Mouse (Mus musculus) midbrain, embryonic 14.5 days (tissue): ENCODE results near the gene Osgep. TPM values are rescaled to one million over a fixed set of nuclear protein-coding genes. Genes with fewer than 3 reads are reported as not detected.
"Not testable (repeated sequence)": the region's sequence is repeated elsewhere in the genome, so short reads cannot be mapped to it uniquely, and the experiment has no call there.

Source experiments
- ATAC-seq: fragments of 200-750 bp; cut with Nextera tagmentation; 2 replicates; pipeline ENCODE4 v1.8.0; 2017; ENCODE audit warnings: moderate number of reproducible peaks, moderate library complexity; ENCODE audit not compliant: low FRiP score, low TSS enrichment
- DNase-seq: peaks from one replicate; pipeline ENCODE4 v3.0.0-alpha.2; 2015
- H3K27ac ChIP-seq: fragments of 300-500 bp; sonication (generic); replicated peaks from 2 replicates; pipeline ENCODE4 v1.5.1; 2014; ENCODE audit warnings: mild to moderate bottlenecking, low read depth, low read length, moderate library complexity
- H3K27me3 ChIP-seq: fragments of 300-500 bp; sonication (generic); 2 replicates; pipeline ENCODE4 v1.6.1; 2014; ENCODE audit warnings: low read length, control low read depth, mixed read lengths; ENCODE audit not compliant: control insufficient read depth, insufficient read depth
- H3K36me3 ChIP-seq: fragments of 300-500 bp; sonication (generic); 2 replicates; pipeline ENCODE4 v1.6.1; 2014; ENCODE audit warnings: low read length, control low read depth; ENCODE audit not compliant: control insufficient read depth, insufficient read depth
- H3K4me1 ChIP-seq: fragments of 300-500 bp; sonication (generic); 2 replicates; pipeline ENCODE4 v1.6.1; 2014; ENCODE audit warnings: mild to moderate bottlenecking, antibody characterized with exemption, low read length, control low read depth; ENCODE audit not compliant: control insufficient read depth, insufficient read depth
- H3K4me2 ChIP-seq: fragments of 300-500 bp; sonication (generic); 2 replicates; pipeline ENCODE4 v1.6.1; 2014; ENCODE audit warnings: mild to moderate bottlenecking, low read length, moderate library complexity
- H3K4me3 ChIP-seq: fragments of 300-500 bp; sonication (generic); replicated peaks from 2 replicates; pipeline ENCODE4 v1.5.1; 2014; ENCODE audit warnings: low read depth, low read length
- H3K9ac ChIP-seq: fragments of 300-500 bp; sonication (generic); replicated peaks from 2 replicates; pipeline ENCODE4 v1.6.1; 2014; ENCODE audit warnings: mild to moderate bottlenecking, low read length, moderate library complexity
- H3K9me3 ChIP-seq: fragments of 300-500 bp; sonication (generic); 2 replicates; pipeline ENCODE4 v1.6.1; 2016; ENCODE audit warnings: low read length, control low read depth, mixed read lengths; ENCODE audit not compliant: control insufficient read depth
- WGBS: fragments of 180-500 bp; shearing (Covaris S2); extraction: QIAGEN DNeasy Blood & Tissue Kit; methylation state at CpG from one replicate; pipeline ENCODE4 v1.1.7; 2014; 5-methylcytosine and 5-hydroxymethylcytosine counted together
- polyA plus RNA-seq: library from polyadenylated mRNA; unstranded; fragments of >200 nt; fragmentation: Nextera tagmentation; extraction: Ambion mirVana; gene quantifications from 2 replicates; pipeline ENCODE4 v1.2.1, GENCODE M21; 2014

Osgep gene
- polyA plus RNA-seq, 1 experiment from 2014 or later = 116 TPM

- not testable (repeated sequence) for H3K9me3 ChIP-seq, H3K4me2 ChIP-seq, ATAC-seq, H3K27me3 ChIP-seq, H3K4me1 ChIP-seq, H3K4me3 ChIP-seq, H3K36me3 ChIP-seq, H3K27ac ChIP-seq, H3K9ac ChIP-seq, DNase-seq
- WGBS = 92% methylated on average over 2 of the region's 2 CpGs
Measured at GRCm38 (mm10) chr14:50897992-50898391, 26.7 kb downstream of the Osgep start.

DNA sequence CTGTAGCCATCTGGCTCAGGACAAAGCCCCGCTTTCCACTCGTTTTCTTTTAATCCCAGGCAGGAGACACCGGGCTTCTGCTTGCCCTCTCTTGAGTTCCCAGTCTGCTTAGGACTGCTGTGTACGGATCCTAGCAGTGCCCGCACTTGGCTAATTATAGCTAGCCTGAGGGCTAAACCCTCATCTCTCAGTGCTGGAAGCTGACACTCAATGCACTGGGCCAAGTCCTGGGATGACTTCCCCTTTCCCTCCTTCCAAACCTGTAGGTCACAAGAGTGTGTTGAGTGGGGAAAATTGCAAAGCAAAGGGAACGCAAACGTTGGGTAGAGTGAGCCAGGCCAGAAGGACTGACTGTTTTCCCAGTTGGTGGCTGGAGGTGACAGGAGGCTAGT is 27.3 kb downstream of the Osgep start, which contains the start of gene Klhl33:
Gene Klhl33, minus strand, starts transcription at position 134 of the 392 bp plus-strand sequence.
- no peaks in the 10 kb centered on the region for H3K27me3 ChIP-seq
- DNase-seq (no peak), ATAC-seq (no peak)
- H3K9me3 ChIP-seq = no peaks in the 10 kb centered on the region
- H3K4me1 ChIP-seq = no peaks in the 10 kb centered on the region
- no peaks in the 10 kb centered on the region for H3K36me3 ChIP-seq
- peak within 1 kb of the TSS; percentile 42 for H3K4me3 ChIP-seq
- peak within 1 kb of the TSS; percentile 55 for H3K9ac ChIP-seq
- H3K27ac ChIP-seq = no peak within 1 kb of the TSS
- WGBS = 40% methylated on average over 7 of the region's 7 CpGs
- peak within 1 kb of the TSS; percentile 79 for H3K4me2 ChIP-seq

GRCm38 (mm10) chr14:50896747-50897373 is 27.8 kb downstream of the Osgep start:
- Histone ChIP-seq H3K9ac (peak overlapping the region; percentile 55), H3K4me3 (peak overlapping the region; percentile 42), H3K4me1 (no peaks in the 10 kb centered on the region), H3K9me3 (no peaks in the 10 kb centered on the region), H3K36me3 (no peaks in the 10 kb centered on the region), H3K4me2 (peak overlapping the region; percentile 79), H3K27ac (no peak overlapping the region), H3K27me3 (no peaks in the 10 kb centered on the region)
- 18% methylated on average over 23 of the region's 23 CpGs for WGBS
- peak; percentile 29; the same call in 1 of the 2 replicates for ATAC-seq
- peak; percentile 65 for DNase-seq

GRCm38 (mm10) chr14:50895985-50896746 is 28.5 kb downstream of the Osgep start:
- Histone ChIP-seq H3K4me2 (peak overlapping the region; percentile 79), H3K36me3 (no peaks in the 10 kb centered on the region), H3K27me3 (no peaks in the 10 kb centered on the region), H3K9me3 (no peaks in the 10 kb centered on the region), H3K9ac (peak overlapping the region; percentile 55), H3K4me1 (no peaks in the 10 kb centered on the region), H3K4me3 (peak overlapping the region; percentile 42), H3K27ac (no peak overlapping the region)
- ATAC-seq (0 out of 2 replicates have a peak, but pooled peaks have one; percentile 31), DNase-seq (peak; percentile 53)
- 14% methylated on average over 19 of the region's 19 CpGs for WGBS

DNA sequence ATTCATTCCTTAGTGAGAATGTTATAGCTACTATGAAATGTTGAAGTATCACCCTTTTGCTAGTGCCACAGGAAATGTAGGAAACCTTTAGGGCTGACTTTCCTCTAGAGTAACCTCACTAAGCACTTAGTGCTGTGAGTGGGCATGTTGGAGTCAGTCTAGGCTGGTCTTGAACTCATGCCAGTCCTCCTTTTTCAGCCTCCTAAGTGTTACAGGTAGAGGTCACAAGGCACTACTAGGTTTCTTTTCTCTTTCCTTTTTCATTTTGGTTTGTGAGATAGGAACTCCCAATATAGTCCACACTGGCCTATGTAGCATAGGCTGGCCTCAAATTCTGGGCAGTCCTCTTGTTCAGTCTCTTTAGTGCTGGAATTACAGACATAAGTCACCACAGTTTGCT is 29.3 kb downstream of the Osgep start:
- no peak overlapping the region for H3K27ac ChIP-seq
- H3K4me3 ChIP-seq = no peak overlapping the region
- H3K27me3 ChIP-seq = no peaks in the 10 kb centered on the region
- H3K36me3 ChIP-seq = no peaks in the 10 kb centered on the region
- H3K4me1 ChIP-seq = no peaks in the 10 kb centered on the region
- no peak overlapping the region for H3K4me2 ChIP-seq
- H3K9me3 ChIP-seq = no peaks in the 10 kb centered on the region
- no peak overlapping the region for H3K9ac ChIP-seq
- no peak for DNase-seq
- ATAC-seq = no peak

- ATAC-seq (no peak; the same call in 1 of the 2 replicates), DNase-seq (no peak)
- Histone ChIP-seq H3K4me1 (no peaks in the 10 kb centered on the region), H3K27me3 (no peaks in the 10 kb centered on the region), H3K36me3 (no peaks in the 10 kb centered on the region), H3K9me3 (no peaks in the 10 kb centered on the region), H3K4me2 (no peak overlapping the region), H3K27ac (no peak overlapping the region), H3K4me3 (no peak overlapping the region), H3K9ac (no peak overlapping the region)
- WGBS = 89% methylated on average over 22 of the region's 22 CpGs
Measured at GRCm38 (mm10) chr14:50892541-50893459, 31.9 kb downstream of the Osgep start.

GRCm38 (mm10) chr14:50892091-50892490 is 32.6 kb downstream of the Osgep start:
- no peaks in the 10 kb centered on the region for H3K36me3 ChIP-seq
- ATAC-seq (no peak), DNase-seq (no peak)
- H3K27me3 ChIP-seq = no peaks in the 10 kb centered on the region
- H3K9me3 ChIP-seq = no peaks in the 10 kb centered on the region
- WGBS = 91% methylated on average over 7 of the region's 7 CpGs
- H3K4me1 ChIP-seq = no peaks in the 10 kb centered on the region
- no peak overlapping the region for H3K4me2 ChIP-seq
- no peak overlapping the region for H3K9ac ChIP-seq
- H3K4me3 ChIP-seq = no peak overlapping the region
- no peak overlapping the region for H3K27ac ChIP-seq

DNA sequence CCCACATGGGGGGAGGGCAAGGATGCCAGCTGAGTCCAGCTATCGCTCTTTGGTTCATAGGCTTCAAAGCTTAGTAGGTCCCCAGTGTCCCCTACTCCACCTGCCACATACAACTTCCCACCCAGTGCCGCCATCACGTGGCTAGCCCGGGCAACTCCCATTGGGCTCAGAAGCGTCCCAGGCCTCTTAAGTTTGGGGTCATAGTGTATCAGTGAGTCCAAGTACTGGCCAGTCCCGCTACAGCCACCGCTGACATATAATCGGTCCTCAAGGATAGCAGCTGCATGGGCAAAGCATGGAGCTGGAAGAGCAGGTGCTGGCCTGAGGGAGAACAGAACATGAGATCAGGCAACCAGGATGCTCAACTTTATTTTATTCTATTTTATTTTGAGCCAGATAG is 33.1 kb downstream of the Osgep start:
- WGBS = 90% methylated on average over 8 of the region's 8 CpGs
- H3K4me2 ChIP-seq = no peak overlapping the region
- H3K27ac ChIP-seq = no peak overlapping the region

More for the DNA sequence above, 33.1 kb downstream of the Osgep start:
- H3K4me3 ChIP-seq = no peak overlapping the region
- H3K27me3 ChIP-seq = no peaks in the 10 kb centered on the region
- H3K4me1 ChIP-seq = no peaks in the 10 kb centered on the region
- no peaks in the 10 kb centered on the region for H3K36me3 ChIP-seq
- no peak overlapping the region for H3K9ac ChIP-seq
- H3K9me3 ChIP-seq = no peaks in the 10 kb centered on the region
- no peak for ATAC-seq
- DNase-seq = no peak
